Mouse (Mus musculus): ENCODE results near the gene Rplp1. TPM values are rescaled to one million over a fixed set of nuclear protein-coding genes. Genes with fewer than 3 reads are reported as not detected.

Rplp1 gene
- total and polyA plus RNA-seq, 2 experiments from 2014 or later, result 891 to 5,254 TPM

DNA sequence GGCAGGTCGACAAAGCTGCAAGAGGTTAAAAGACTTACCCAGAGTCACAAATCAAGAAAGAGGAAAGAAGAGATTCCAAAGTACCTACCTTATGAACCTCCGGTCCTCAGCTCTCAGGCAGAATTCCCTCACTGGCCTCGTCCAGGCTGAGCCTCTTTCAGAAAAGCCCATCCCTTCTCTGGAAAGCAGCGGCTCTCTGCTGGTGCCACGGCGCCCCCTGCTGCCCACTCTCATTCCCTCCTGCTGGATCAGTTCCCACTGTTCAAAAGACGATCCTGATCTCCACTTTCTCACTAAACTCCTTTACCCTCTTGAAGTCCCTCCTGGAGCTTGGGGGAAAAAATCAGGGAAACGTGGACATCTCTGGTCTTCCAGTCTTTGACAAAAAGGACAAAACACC, 15.9 kb downstream of the Rplp1 start:
- Histone ChIP-seq H3K4me1 (ENCODE audit: control insufficient read depth, insufficient read depth) (no peaks in the 10 kb centered on the region), H3K27ac (ENCODE audit: low read depth) (no peak overlapping the region), H3K9me3 (replicated peaks; ENCODE audit: control insufficient read depth, low read length) (no peaks in the 10 kb centered on the region), H3K36me3 (replicated peaks; ENCODE audit: control insufficient read depth, insufficient read depth, low read length) (no peaks in the 10 kb centered on the region), H3K9ac (replicated peaks; ENCODE audit: low read depth, low read length) (no peak overlapping the region), H3K27me3 (ENCODE audit: control insufficient read depth, insufficient read depth, low read length) (peaks cover 51% of the 10 kb centered on the region), H3K4me2 (ENCODE audit: low read depth, low read length) (no peak overlapping the region), H3K4me3 (ENCODE audit: low read depth, low read length) (no peak overlapping the region)
- peak; percentile 64 for DNase-seq (ENCODE audit: low spot score)
- ATAC-seq (ENCODE audit: insufficient read depth, low read depth), result no peak
- WGBS, result 7% methylated on average over 8 of the region's 8 CpGs
- TF ChIP-seq CTCF (IDR thresholded peaks at IDR 0.05; ENCODE audit: low read depth) (peak; percentile 79), EP300 (IDR thresholded peaks at IDR 0.05; ENCODE audit: low read depth) (no peak)

DNA sequence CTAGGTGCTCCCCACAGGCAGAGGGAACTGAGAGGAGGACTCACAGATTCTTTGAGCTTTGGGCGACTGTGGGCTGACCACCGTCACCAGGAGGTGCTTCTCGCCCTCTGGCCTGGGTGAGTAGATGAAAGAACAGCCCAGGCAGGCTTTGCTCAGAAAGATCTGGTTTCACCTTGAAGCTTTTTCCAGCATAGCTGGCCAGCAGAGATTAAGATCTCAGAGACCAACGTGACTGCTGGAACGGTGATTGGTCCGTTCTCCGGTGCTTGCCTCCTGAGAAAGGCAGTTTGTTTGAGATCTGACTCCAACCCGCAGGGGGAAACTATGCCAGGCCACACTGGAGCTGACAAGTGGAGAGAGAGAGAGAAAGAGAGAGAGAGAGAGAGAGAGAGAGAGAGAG, 19.3 kb downstream of the Rplp1 start:
- Histone ChIP-seq H3K27ac (ENCODE audit: low read depth) (no peak overlapping the region), H3K9ac (replicated peaks; ENCODE audit: low read depth, low read length) (no peak overlapping the region), H3K36me3 (replicated peaks; ENCODE audit: control insufficient read depth, insufficient read depth, low read length) (no peaks in the 10 kb centered on the region), H3K4me3 (ENCODE audit: low read depth, low read length) (no peak overlapping the region), H3K27me3 (ENCODE audit: control insufficient read depth, insufficient read depth, low read length) (peaks cover 28% of the 10 kb centered on the region), H3K4me2 (ENCODE audit: low read depth, low read length) (no peak overlapping the region), H3K4me1 (ENCODE audit: control insufficient read depth, insufficient read depth) (peaks cover 4% of the 10 kb centered on the region; the same call in 1 of the 2 replicates), H3K9me3 (replicated peaks; ENCODE audit: control insufficient read depth, low read length) (no peaks in the 10 kb centered on the region)
- DNase-seq (ENCODE audit: low spot score) (no peak), ATAC-seq (ENCODE audit: insufficient read depth, low read depth) (no peak)
- 62% methylated on average over 8 of the region's 8 CpGs for WGBS
- TF ChIP-seq EP300 (IDR thresholded peaks at IDR 0.05; ENCODE audit: low read depth), result no peak
- TF ChIP-seq CTCF (IDR thresholded peaks at IDR 0.05; ENCODE audit: low read depth), result no peak

DNA sequence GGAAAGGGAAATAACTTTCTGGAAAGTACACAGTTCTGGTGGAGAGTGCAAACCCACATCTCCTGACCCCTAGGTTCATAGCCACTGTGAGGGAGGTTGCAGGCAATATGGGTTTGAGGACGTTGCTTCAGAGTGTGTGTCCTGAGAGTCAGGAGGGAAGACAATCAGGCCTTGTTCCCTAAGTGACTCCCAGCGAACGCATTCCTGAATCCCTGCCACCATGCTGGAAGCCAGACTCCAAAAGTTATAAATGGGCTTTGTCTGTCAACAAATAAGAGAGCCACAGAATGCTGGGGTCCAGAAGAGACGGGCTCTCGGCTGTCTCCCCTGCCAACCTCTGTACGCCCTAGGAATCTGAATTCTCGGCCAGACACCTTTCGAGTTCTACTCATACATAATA, 24.5 kb downstream of the Rplp1 start:
- H3K4me2 ChIP-seq (ENCODE audit: low read depth, low read length), result no peak overlapping the region
- H3K4me1 ChIP-seq (ENCODE audit: control insufficient read depth, insufficient read depth), result peaks cover 9% of the 10 kb centered on the region; the same call in 1 of the 2 replicates
- ATAC-seq (ENCODE audit: insufficient read depth, low read depth), result peak; percentile 51
- H3K36me3 ChIP-seq (replicated peaks; ENCODE audit: control insufficient read depth, insufficient read depth, low read length), result no peaks in the 10 kb centered on the region
- TF ChIP-seq EP300 (IDR thresholded peaks at IDR 0.05; ENCODE audit: low read depth) (no peak), CTCF (IDR thresholded peaks at IDR 0.05; ENCODE audit: low read depth) (no peak)
- H3K4me3 ChIP-seq (ENCODE audit: low read depth, low read length), result no peak overlapping the region
- peak; percentile 59 for DNase-seq (ENCODE audit: low spot score)
- peak overlapping the region; percentile 46; the same call in 1 of the 2 replicates for H3K27ac ChIP-seq (ENCODE audit: low read depth)
- no peaks in the 10 kb centered on the region for H3K9me3 ChIP-seq (replicated peaks; ENCODE audit: control insufficient read depth, low read length)
- H3K9ac ChIP-seq (replicated peaks; ENCODE audit: low read depth, low read length), result no peak overlapping the region
- WGBS, result 21% methylated on average over 8 of the region's 8 CpGs
- no peaks in the 10 kb centered on the region for H3K27me3 ChIP-seq (ENCODE audit: control insufficient read depth, insufficient read depth, low read length)

DNA sequence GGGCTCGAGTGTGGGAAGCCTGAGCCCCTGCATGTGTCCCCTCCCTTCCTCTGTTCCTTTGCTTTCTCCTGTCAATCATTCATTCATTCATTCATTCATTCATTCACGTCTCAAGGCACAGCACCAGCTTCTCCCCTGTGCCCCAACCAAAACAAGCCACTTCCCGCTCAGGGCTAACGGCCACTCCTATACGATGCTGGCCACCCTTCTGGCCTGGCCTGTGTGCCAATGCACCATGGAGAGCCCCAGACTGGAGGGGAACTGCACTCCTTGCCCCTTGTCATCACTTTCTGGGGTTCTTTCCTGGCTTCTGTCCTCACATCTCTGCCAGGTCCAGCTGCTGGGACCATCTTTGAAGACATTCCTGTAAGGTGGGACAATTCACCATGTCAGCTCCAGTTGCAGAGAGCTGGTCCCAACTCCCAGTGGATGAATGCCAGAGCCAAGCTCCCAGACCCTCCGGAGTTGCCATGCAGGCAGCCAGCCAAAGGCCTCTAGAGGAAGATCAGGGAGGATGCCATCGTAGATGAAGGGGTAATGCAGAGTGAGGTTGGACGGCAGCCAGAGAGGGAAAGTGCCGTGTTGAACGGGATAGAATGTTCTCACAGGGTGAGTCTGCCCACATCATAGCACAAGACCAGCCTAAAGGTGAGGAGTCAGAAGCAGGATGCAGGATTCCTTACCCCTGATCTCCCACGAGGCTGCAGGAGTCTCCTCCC, 26.5 kb downstream of the Rplp1 start:
- DNase-seq (ENCODE audit: low spot score) (no peak), ATAC-seq (ENCODE audit: insufficient read depth, low read depth) (peak; percentile 33; the same call in 1 of the 2 replicates)
- TF ChIP-seq EP300 (IDR thresholded peaks at IDR 0.05; ENCODE audit: low read depth) (no peak), CTCF (IDR thresholded peaks at IDR 0.05; ENCODE audit: low read depth) (no peak)
- WGBS, result 36% methylated on average over 11 of the region's 11 CpGs
- H3K27ac ChIP-seq (ENCODE audit: low read depth), result no peak overlapping the region
- no peaks in the 10 kb centered on the region for H3K36me3 ChIP-seq (replicated peaks; ENCODE audit: control insufficient read depth, insufficient read depth, low read length)
- no peaks in the 10 kb centered on the region for H3K27me3 ChIP-seq (ENCODE audit: control insufficient read depth, insufficient read depth, low read length)
- H3K4me2 ChIP-seq (ENCODE audit: low read depth, low read length), result no peak overlapping the region
- H3K9ac ChIP-seq (replicated peaks; ENCODE audit: low read depth, low read length), result no peak overlapping the region
- H3K4me3 ChIP-seq (ENCODE audit: low read depth, low read length), result no peak overlapping the region
- peaks cover 14% of the 10 kb centered on the region for H3K4me1 ChIP-seq (ENCODE audit: control insufficient read depth, insufficient read depth)
- no peaks in the 10 kb centered on the region for H3K9me3 ChIP-seq (replicated peaks; ENCODE audit: control insufficient read depth, low read length)

DNA sequence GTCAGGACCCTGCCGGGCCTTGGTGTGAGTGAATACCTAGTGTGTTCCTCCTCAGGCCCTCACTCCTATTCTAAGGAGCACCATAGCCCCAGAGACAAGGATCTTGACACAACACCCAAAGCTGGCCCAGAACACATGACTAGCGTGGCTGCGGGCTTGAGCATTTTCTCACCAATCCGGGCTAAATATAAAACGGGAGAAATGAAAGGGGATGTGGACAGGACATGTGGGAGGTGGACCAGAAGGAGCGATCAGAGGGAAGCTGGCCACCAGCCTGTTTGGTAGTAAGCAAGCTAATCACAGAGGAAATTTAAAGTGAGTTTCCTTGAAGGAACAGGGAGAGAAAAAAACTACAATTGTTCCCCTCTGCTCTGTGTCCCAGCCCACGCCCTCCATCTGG, 28.4 kb downstream of the Rplp1 start:
- DNase-seq (ENCODE audit: low spot score), result no peak
- Histone ChIP-seq H3K9ac (replicated peaks; ENCODE audit: low read depth, low read length) (no peak overlapping the region), H3K4me3 (ENCODE audit: low read depth, low read length) (no peak overlapping the region), H3K4me2 (ENCODE audit: low read depth, low read length) (no peak overlapping the region), H3K9me3 (replicated peaks; ENCODE audit: control insufficient read depth, low read length) (no peaks in the 10 kb centered on the region), H3K36me3 (replicated peaks; ENCODE audit: control insufficient read depth, insufficient read depth, low read length) (no peaks in the 10 kb centered on the region), H3K27ac (ENCODE audit: low read depth) (no peak overlapping the region), H3K27me3 (ENCODE audit: control insufficient read depth, insufficient read depth, low read length) (no peaks in the 10 kb centered on the region), H3K4me1 (ENCODE audit: control insufficient read depth, insufficient read depth) (peaks cover 14% of the 10 kb centered on the region)
- TF ChIP-seq EP300 (IDR thresholded peaks at IDR 0.05; ENCODE audit: low read depth) (no peak), CTCF (IDR thresholded peaks at IDR 0.05; ENCODE audit: low read depth) (no peak)
- no peak for ATAC-seq (ENCODE audit: insufficient read depth, low read depth)
- 55% methylated on average over 7 of the region's 7 CpGs for WGBS

DNA sequence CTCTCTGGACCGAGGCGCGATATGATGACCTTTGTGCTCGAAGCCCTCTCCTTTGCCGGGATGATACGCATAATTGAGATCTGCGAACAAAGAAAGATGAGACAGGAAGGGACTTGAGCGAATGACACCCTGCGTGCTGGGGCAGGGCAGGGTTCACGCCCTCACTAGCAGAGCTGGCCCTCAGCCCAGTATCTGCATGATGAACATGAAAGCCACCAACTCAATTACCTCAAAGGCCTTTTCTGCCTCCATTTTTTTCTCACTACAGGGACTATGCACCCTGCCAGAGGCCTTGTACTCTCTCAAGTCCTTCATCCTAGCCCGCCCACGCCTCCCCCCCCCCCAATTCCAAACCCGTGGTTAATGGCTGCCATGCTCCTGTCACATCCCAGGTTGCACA, 29.4 kb downstream of the Rplp1 start:
- H3K36me3 ChIP-seq (replicated peaks; ENCODE audit: control insufficient read depth, insufficient read depth, low read length), result no peaks in the 10 kb centered on the region
- H3K9me3 ChIP-seq (replicated peaks; ENCODE audit: control insufficient read depth, low read length), result no peaks in the 10 kb centered on the region
- WGBS, result 44% methylated on average over 13 of the region's 13 CpGs
- no peak overlapping the region for H3K27ac ChIP-seq (ENCODE audit: low read depth)
- no peak overlapping the region for H3K4me3 ChIP-seq (ENCODE audit: low read depth, low read length)
- H3K27me3 ChIP-seq (ENCODE audit: control insufficient read depth, insufficient read depth, low read length), result no peaks in the 10 kb centered on the region
- no peak overlapping the region for H3K4me2 ChIP-seq (ENCODE audit: low read depth, low read length)
- TF ChIP-seq CTCF (IDR thresholded peaks at IDR 0.05; ENCODE audit: low read depth) (no peak), EP300 (IDR thresholded peaks at IDR 0.05; ENCODE audit: low read depth) (no peak)
- ATAC-seq (ENCODE audit: insufficient read depth, low read depth) (no peak), DNase-seq (ENCODE audit: low spot score) (no peak)
- H3K9ac ChIP-seq (replicated peaks; ENCODE audit: low read depth, low read length), result no peak overlapping the region
- peaks cover 10% of the 10 kb centered on the region; the same call in 1 of the 2 replicates for H3K4me1 ChIP-seq (ENCODE audit: control insufficient read depth, insufficient read depth)

Measured in heart, postnatal 0 days (tissue).